Mouse (Mus musculus) thymus, adult 2 months (tissue): ENCODE measurements around the gene Ssh2. TPM values are rescaled to one million over a fixed set of nuclear protein-coding genes. Genes with fewer than 3 reads are reported as not detected.

Source experiments
- DNase-seq: peaks from one replicate; pipeline ENCODE4 v3.0.0; 2021
- H3K27ac ChIP-seq: fragments of 200-500 bp; 2 replicates; pipeline ENCODE4 v1.5.1; 2012; ENCODE audit warnings: low read length, control low read depth; ENCODE audit not compliant: control insufficient read depth, insufficient read depth
- H3K27me3 ChIP-seq: fragments of 200-500 bp; 2 replicates; pipeline ENCODE4 v1.6.1; 2012; ENCODE audit warnings: mild to moderate bottlenecking, low read length, moderate library complexity, mixed read lengths; ENCODE audit not compliant: control insufficient read depth, insufficient read depth
- H3K36me3 ChIP-seq: fragments of 200-500 bp; 2 replicates; pipeline ENCODE4 v1.6.1; 2012; ENCODE audit warnings: mild to moderate bottlenecking, low read length, moderate library complexity; ENCODE audit not compliant: control insufficient read depth, insufficient read depth
- H3K4me1 ChIP-seq: fragments of 200-500 bp; replicated peaks from 2 replicates; pipeline ENCODE4 v1.6.1; 2012; ENCODE audit warnings: low read length; ENCODE audit not compliant: control insufficient read depth, insufficient read depth
- H3K4me3 ChIP-seq: fragments of 200-500 bp; 2 replicates; pipeline ENCODE4 v1.5.1; 2012; ENCODE audit warnings: mild to moderate bottlenecking, low read length, control low read depth, moderate library complexity; ENCODE audit not compliant: control insufficient read depth, insufficient read depth
- CTCF ChIP-seq: fragments of 200-500 bp; IDR thresholded peaks from 2 replicates; pipeline ENCODE4 v1.5.1; 2012; ENCODE audit warnings: mild to moderate bottlenecking, control low read depth, low read length, moderate library complexity, borderline replicate concordance; ENCODE audit not compliant: control insufficient read depth, poor library complexity, insufficient read depth; ENCODE audit errors: extremely low read depth
- POLR2A ChIP-seq: fragments of 200-500 bp; IDR thresholded peaks from 2 replicates; pipeline ENCODE4 v1.6.1; 2012; ENCODE audit warnings: mild to moderate bottlenecking, low read length, control low read depth, moderate library complexity; ENCODE audit not compliant: control insufficient read depth, poor library complexity, insufficient read depth; ENCODE audit errors: extremely low read depth
- WGBS: fragments of 180-500 bp; shearing (Covaris S2); methylation state at CpG from one replicate; pipeline ENCODE4 v1.1.7; 2018; 5-methylcytosine and 5-hydroxymethylcytosine counted together
- polyA plus RNA-seq: library from polyadenylated mRNA; depleted of rRNA; stranded (reverse); fragments of >200 nt; gene quantifications from 2 replicates; pipeline ENCODE4 v1.2.3, GENCODE M21; 2012

Ssh2 gene
- polyA plus RNA-seq, 1 experiment = 28.6 TPM

DNA sequence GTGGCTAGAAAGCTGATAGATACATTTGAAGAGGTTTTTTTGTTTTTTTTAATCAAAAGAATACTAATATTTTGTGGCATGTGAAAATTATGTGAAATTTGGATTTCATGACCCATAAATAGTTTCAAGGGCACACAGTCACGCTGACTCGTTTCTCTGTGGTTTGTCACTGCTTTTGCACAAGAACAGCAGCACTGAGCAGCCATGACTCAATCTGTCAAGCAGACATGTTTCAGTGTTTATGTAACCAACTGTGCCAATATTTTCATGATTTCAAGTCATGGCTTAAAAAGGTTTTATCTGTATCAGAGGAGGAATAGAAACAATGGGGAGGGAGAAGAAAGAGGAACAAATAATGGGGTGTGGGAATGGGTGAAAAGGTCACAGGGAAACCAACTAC, 31.2 kb upstream of the Ssh2 start:
- H3K36me3 ChIP-seq = no peaks in the 10 kb centered on the region
- 61% methylated on average over 2 of the region's 2 CpGs for WGBS
- DNase-seq = no peak
- TF ChIP-seq CTCF = no peak
- no peak overlapping the region for H3K4me3 ChIP-seq
- no peak overlapping the region for H3K27ac ChIP-seq
- H3K4me1 ChIP-seq = peaks cover 5% of the 10 kb centered on the region
- H3K27me3 ChIP-seq = no peaks in the 10 kb centered on the region

DNA sequence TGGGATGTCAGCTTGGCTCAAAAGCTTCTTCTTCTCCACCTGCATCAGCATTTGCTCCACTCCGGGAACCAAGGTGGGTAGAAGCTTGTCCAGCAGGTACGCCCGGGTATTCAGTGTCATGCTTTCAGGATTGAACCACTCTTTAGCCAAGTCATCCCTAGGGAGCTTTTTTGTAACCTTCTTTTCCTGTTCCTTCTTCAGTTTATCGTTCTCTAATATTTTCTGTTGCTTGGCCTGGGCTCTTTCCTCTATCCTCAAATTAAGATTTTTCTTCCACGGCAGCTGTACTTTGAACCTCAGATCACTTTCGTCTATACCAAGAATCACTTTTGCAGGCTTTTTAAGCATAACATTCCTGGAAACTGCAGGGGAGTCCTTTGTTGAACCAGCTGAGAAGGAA, 27.2 kb upstream of the Ssh2 start, which contains the start of gene Efcab5:
Gene Efcab5 (minus strand): TSS at position 101 of the 400 bp plus-strand sequence.
- no peaks in the 10 kb centered on the region for H3K36me3 ChIP-seq
- no peak for TF ChIP-seq POLR2A
- no peak for TF ChIP-seq CTCF
- 91% methylated on average over 6 of the region's 6 CpGs for WGBS
- H3K4me3 ChIP-seq = no peak within 1 kb of the TSS
- DNase-seq = no peak
- H3K27me3 ChIP-seq = no peaks in the 10 kb centered on the region
- H3K27ac ChIP-seq = no peak within 1 kb of the TSS
- no peaks in the 10 kb centered on the region for H3K4me1 ChIP-seq

DNA sequence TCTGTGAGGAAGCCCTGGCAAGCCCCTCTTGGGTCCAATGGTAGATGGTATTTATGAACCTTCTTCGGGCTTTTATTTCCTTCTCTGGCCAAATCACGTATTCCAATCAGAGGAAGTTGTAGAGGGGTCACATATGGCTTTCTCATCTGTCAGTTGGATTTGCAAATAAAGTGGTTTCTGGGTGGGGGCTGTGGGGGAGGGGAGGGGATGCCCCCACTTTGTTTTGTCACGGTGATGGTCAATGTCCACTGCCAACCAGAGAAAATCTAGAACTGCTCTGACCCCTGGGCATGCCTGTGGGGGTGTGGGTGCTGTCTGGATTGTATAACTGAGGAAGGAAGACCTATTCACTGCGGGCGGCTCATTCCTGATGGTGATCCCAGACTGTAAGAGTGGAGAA, 22.7 kb upstream of the Ssh2 start:
- no peaks in the 10 kb centered on the region for H3K4me1 ChIP-seq
- no peak overlapping the region for H3K4me3 ChIP-seq
- H3K27ac ChIP-seq = no peak overlapping the region
- H3K27me3 ChIP-seq = no peaks in the 10 kb centered on the region
- 90% methylated on average over 5 of the region's 5 CpGs for WGBS
- H3K36me3 ChIP-seq = no peaks in the 10 kb centered on the region
- DNase-seq = no peak
- TF ChIP-seq POLR2A = no peak
- TF ChIP-seq CTCF = no peak

- no peaks in the 10 kb centered on the region for H3K36me3 ChIP-seq
- DNase-seq = no peak
- H3K27ac ChIP-seq = no peak overlapping the region
- H3K27me3 ChIP-seq = no peaks in the 10 kb centered on the region
- 92% methylated on average over 6 of the region's 6 CpGs for WGBS
- no peaks in the 10 kb centered on the region for H3K4me1 ChIP-seq
- TF ChIP-seq POLR2A (no peak), CTCF (no peak)
- H3K4me3 ChIP-seq = no peak overlapping the region
Measured at GRCm38 (mm10) chr11:77193941-77194553, 22.0 kb upstream of the Ssh2 start.

DNA sequence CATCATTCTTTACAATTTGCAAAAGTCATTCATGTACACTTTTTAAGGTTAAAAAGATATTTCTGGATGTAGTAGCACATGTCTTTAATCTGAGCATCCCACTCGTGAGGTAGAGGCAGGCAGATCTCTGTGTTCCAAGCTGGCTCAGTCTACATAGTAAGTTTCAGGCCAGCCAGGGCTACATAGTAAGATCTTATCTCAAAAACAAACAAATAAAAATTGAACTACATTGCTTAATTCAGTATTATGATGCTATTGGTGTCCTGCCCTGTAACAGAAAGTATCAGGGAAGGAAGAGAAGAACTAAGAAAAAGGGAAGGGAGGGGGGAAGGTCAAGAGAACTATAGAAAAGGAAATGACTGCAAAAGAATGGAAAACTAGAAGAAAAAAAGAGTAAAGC, 21.3 kb upstream of the Ssh2 start:
- no peaks in the 10 kb centered on the region for H3K27me3 ChIP-seq
- no peaks in the 10 kb centered on the region for H3K4me1 ChIP-seq
- no peak overlapping the region for H3K4me3 ChIP-seq
- WGBS = 87% methylated on average over 1 of the region's 1 CpGs
- TF ChIP-seq POLR2A (no peak), CTCF (no peak)
- DNase-seq = no peak
- no peak overlapping the region for H3K27ac ChIP-seq
- no peaks in the 10 kb centered on the region for H3K36me3 ChIP-seq

GRCm38 (mm10) chr11:77195360-77196109, 20.6 kb upstream of the Ssh2 start:
- H3K36me3 ChIP-seq = no peaks in the 10 kb centered on the region
- no peak overlapping the region for H3K4me3 ChIP-seq
- DNase-seq = no peak
- H3K27me3 ChIP-seq = no peaks in the 10 kb centered on the region
- 95% methylated on average over 11 of the region's 11 CpGs for WGBS
- TF ChIP-seq POLR2A (no peak), CTCF (no peak)
- H3K27ac ChIP-seq = no peak overlapping the region
- no peaks in the 10 kb centered on the region for H3K4me1 ChIP-seq
